In the genomic region with DNA sequence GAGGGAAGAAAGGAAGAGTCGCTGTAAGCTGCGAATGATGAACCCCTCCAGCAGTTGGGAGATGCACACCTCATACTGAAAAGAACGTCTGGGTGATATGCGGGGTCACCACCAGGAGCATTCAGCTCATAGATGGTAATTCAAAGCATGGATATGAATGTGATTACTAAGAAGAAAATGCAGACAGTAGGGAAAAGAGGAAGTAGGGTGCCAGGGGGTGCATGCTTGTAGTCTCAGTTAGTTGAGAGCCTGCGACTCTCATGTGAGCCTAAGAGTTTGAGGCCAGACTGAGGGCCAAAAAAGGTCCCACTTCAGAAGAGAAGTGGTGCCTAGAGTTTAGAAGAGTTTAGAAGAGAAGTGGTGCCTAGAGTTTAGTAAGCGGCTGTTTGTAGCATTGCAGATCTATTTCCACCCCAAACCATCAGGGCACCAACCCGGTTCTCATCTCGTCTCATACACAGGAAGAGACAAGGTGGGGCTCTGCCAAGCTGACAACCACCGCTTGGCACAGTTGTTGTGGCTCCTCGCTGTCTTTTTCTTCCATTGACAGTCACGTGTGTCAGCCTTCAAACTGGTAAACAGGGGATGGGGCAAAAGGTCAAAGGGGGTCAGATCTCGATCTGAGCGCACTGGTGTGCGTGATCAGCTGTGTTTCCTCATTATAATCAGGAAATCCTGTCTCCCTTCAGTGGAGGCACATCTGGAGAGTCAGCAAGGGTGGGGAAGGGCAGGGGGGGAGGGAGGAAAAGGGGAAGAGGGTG, we compare ENCODE assay signal across 8 mouse cellular contexts. TPM values are rescaled to one million over a fixed set of nuclear protein-coding genes. Genes with fewer than 3 reads are reported as not detected.
DNase-seq lines count a peak whose midpoint lies in the region; ATAC-seq lines count a peak whose summit lies in the region.

No protein-coding gene starts in this region.

- peak; percentile 66 for ATAC-seq in megakaryocyte-erythroid progenitor cell, adult 5-6 weeks (replicated peaks; ENCODE audit: low FRiP score, low TSS enrichment, poor library complexity, severe bottlenecking)

- peak; percentile 74 to 81 for DNase-seq in B cell, adult 2 months
- peak; percentile 4 for DNase-seq in adrenal gland, postnatal 25 days
- DNase-seq in kidney, postnatal 10 days = peak; percentile 48
- no peak for DNase-seq in left cerebral cortex, adult 18-20 months (ENCODE audit: low spot score in 2 of 2)
- DNase-seq in cerebellum, postnatal 25 days = no peak
- no peak for DNase-seq in testis, postnatal 10 days (ENCODE audit: low spot score)
- no peak for DNase-seq in urinary bladder, postnatal 4 days (ENCODE audit: low spot score in 2 of 2)

RNA-seq across cellular contexts. Expression of gene S1pr1, which starts 32.4 kb away (rescaled TPM):
- total RNA-seq in adrenal gland, postnatal 25 days (2021) = 15.0 and 16.0 TPM in 2 replicates
- 9.0 and 13.1 TPM in 2 replicates for total RNA-seq in megakaryocyte-erythroid progenitor cell, adult 5-6 weeks (2014; fragmentation: Nextera tagmentation)
- 6.4 and 7.1 TPM in 2 replicates for total RNA-seq in megakaryocyte-erythroid progenitor cell, adult 5-6 weeks (2017)
- total RNA-seq in left cerebral cortex, adult 18-20 months (2021) = 100 to 1,000 TPM; 101 to 114 TPM

Comparison
In these comparisons a context has a peak if more than half of its experiments do, and no peak if none do; other contexts are left out.
1. DNase-seq: peak in B cell, adult 2 months (2 of 2), adrenal gland, postnatal 25 days (single experiment) and kidney, postnatal 10 days (single experiment); none in left cerebral cortex, adult 18-20 months (0 of 2), cerebellum, postnatal 25 days (0 of 2), testis, postnatal 10 days (single experiment) and urinary bladder, postnatal 4 days (0 of 2).